Comparison of ENCODE assay signal across 22 mouse cellular contexts in the genomic region with DNA sequence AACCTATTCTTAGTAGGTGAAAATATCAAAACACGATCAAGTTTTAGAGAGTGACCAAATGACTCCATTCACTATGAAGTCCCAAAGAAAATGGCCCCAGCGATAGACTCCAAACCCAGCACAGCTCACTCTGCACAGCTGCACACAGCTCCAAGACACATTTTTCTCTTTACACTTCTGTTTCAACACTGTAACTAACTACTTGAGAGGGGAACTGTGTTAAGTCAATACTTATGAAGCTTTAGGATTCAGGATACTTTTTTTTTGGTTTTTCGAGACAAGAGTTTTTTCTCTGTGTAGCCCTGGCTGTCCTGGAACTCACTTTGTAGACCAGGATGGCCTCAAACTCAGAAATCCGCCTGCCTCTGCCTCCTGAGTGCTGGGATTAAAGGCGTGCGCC. TPM values are rescaled to one million over a fixed set of nuclear protein-coding genes. Genes with fewer than 3 reads are reported as not detected.
DNase-seq lines count a peak whose midpoint lies in the region; ATAC-seq and TF ChIP-seq lines count a peak whose summit lies in the region.
"Had no signal": no experiment of that assay in that cellular context is flagged by ENCODE, and none has a peak within 500 bp of the region (broad histone marks: within the 10 kb centered on the region; RNA-seq: fewer than 3 reads in every experiment).

No protein-coding gene starts in this region.

- peak overlapping the region; percentile 92 for H3K27ac ChIP-seq in gastrocnemius, adult 2 months
- peak overlapping the region; percentile 61; the same call in 1 of the 2 replicates for H3K27ac ChIP-seq in liver, adult 2 months (replicated peaks; ENCODE audit: insufficient read depth, low read depth, low read length)
- no peak overlapping the region for H3K27ac ChIP-seq in liver, embryonic 11.5 days (ENCODE audit: low read depth, low read length)
- peak overlapping the region; percentile 20 for H3K27ac ChIP-seq in lung, postnatal 0 days (ENCODE audit: low read length)

- peaks cover 5% of the 10 kb centered on the region; the same call in 1 of the 2 replicates for H3K79me2 ChIP-seq in liver, adult 2 months (ENCODE audit: control insufficient read depth, insufficient read depth, low read length)

- H3K4me1 ChIP-seq in liver, adult 2 months (ENCODE audit: control insufficient read depth, insufficient read depth, low read length): peaks cover 6% of the 10 kb centered on the region; the same call in 1 of the 2 replicates
- peaks cover 6% of the 10 kb centered on the region; the same call in 1 of the 2 replicates for H3K4me1 ChIP-seq in liver, embryonic 11.5 days (replicated peaks; ENCODE audit: control insufficient read depth, insufficient read depth, low read length)
- H3K4me1 ChIP-seq in lung, postnatal 0 days (ENCODE audit: insufficient read depth, low read depth, low read length): no peaks in the 10 kb centered on the region

- no peak for DNase-seq in gastrocnemius, adult 2 months
- DNase-seq in gastrocnemius, postnatal 36 days: no peak
- peak; percentile 24 for DNase-seq in heart, adult 11 months
- DNase-seq in heart, postnatal 25 days (ENCODE audit: low spot score): no peak
- no peak for DNase-seq in liver, adult 2 months (ENCODE audit: extremely low read depth, low read depth, low spot score)
- no peak for DNase-seq in liver, embryonic 11.5 days (ENCODE audit: low spot score)
- peak; percentile 51 for DNase-seq in lung, postnatal 0 days (ENCODE audit: low spot score)
- no peak for DNase-seq in lung, postnatal 4 days
- DNase-seq: adrenal gland, adult 2 months; adrenal gland, adult 8-10 months; adrenal gland, postnatal 10 days; adrenal gland, postnatal 14 days; adrenal gland, postnatal 25 days; adrenal gland, postnatal 36 days; B cell, adult 2 months; cerebellum, adult 11 months; cerebellum, adult 11-12 months had no signal

- WGBS in liver, adult 2 months: 97% methylated on average over 6 of the region's 6 CpGs
- 92% methylated on average over 6 of the region's 6 CpGs for WGBS in liver, embryonic 11.5 days
- 88% methylated on average over 6 of the region's 6 CpGs for WGBS in lung, postnatal 0 days

- no peak for TF ChIP-seq CTCF in gastrocnemius, adult 2 months (IDR thresholded peaks at IDR 0.05)
- TF ChIP-seq CTCF in liver, adult 2 months (IDR thresholded peaks at IDR 0.05; ENCODE audit: low read depth, low read length): no peak
- no peak for TF ChIP-seq CTCF in lung, postnatal 0 days (IDR thresholded peaks at IDR 0.05)

- intact Hi-C loops in gastrocnemius, adult 2 months (cut with DNase I): no loop called here
- intact Hi-C loops in gastrocnemius, postnatal 36 days (cut with DNase I): no loop called here
- intact Hi-C loops in heart, postnatal 25 days (cut with DNase I): no loop called here

- no peak overlapping the region for H3K4me2 ChIP-seq in liver, embryonic 11.5 days
- H3K4me2 ChIP-seq in lung, postnatal 0 days (replicated peaks; ENCODE audit: low read depth, low read length): no peak overlapping the region

- no peaks in the 10 kb centered on the region for H3K9me3 ChIP-seq in liver, embryonic 11.5 days (ENCODE audit: control insufficient read depth, low read length)
- H3K9me3 ChIP-seq in lung, postnatal 0 days (ENCODE audit: low read length): no peaks in the 10 kb centered on the region
- H3K9me3 ChIP-seq: G1E had no signal

- TF ChIP-seq POLR2A in liver, adult 2 months (IDR thresholded peaks at IDR 0.05; ENCODE audit: extremely low read depth, insufficient read depth, low read length): no peak

- no peak for TF ChIP-seq EP300 in lung, postnatal 0 days (IDR thresholded peaks at IDR 0.05)

- H3K9ac ChIP-seq in liver, adult 2 months (ENCODE audit: low read depth, low read length): no peak overlapping the region
- H3K9ac ChIP-seq in liver, embryonic 11.5 days (ENCODE audit: low read depth, low read length): no peak overlapping the region
- no peak overlapping the region for H3K9ac ChIP-seq in lung, postnatal 0 days (replicated peaks; ENCODE audit: low read depth)

- no peaks in the 10 kb centered on the region for H3K27me3 ChIP-seq in liver, adult 2 months (ENCODE audit: control insufficient read depth, insufficient read depth, low read length)
- no peaks in the 10 kb centered on the region for H3K27me3 ChIP-seq in liver, embryonic 11.5 days (replicated peaks; ENCODE audit: control insufficient read depth, insufficient read depth, low read length)
- H3K27me3 ChIP-seq in lung, postnatal 0 days (replicated peaks; ENCODE audit: insufficient read depth, low read length): no peaks in the 10 kb centered on the region
- H3K27me3 ChIP-seq: CH12.LX, Patski had no signal

- ATAC-seq in liver, embryonic 11.5 days (replicated peaks; ENCODE audit: low FRiP score): no peak
- ATAC-seq in lung, postnatal 0 days: peak; percentile 52
- ATAC-seq: activated CD4-positive, CD25-positive, alpha-beta regulatory T cell, adult 4 months; CD4-positive, CD25-positive, alpha-beta regulatory T cell, adult 4 months; Patski had no signal

- H3K36me3 ChIP-seq in liver, adult 2 months (ENCODE audit: control insufficient read depth, insufficient read depth, low read length): peaks cover 17% of the 10 kb centered on the region
- peaks cover 2% of the 10 kb centered on the region; the same call in 1 of the 2 replicates for H3K36me3 ChIP-seq in liver, embryonic 11.5 days (ENCODE audit: control insufficient read depth, insufficient read depth, low read length)
- H3K36me3 ChIP-seq in lung, postnatal 0 days (ENCODE audit: insufficient read depth, low read length): peaks cover 8% of the 10 kb centered on the region; the same call in 1 of the 2 replicates

- H3K4me3 ChIP-seq in gastrocnemius, adult 2 months: no peak overlapping the region
- H3K4me3 ChIP-seq in liver, adult 2 months (ENCODE audit: insufficient read depth, low read depth, low read length): no peak overlapping the region
- H3K4me3 ChIP-seq in liver, embryonic 11.5 days (ENCODE audit: low read depth, low read length): no peak overlapping the region
- no peak overlapping the region for H3K4me3 ChIP-seq in lung, postnatal 0 days (ENCODE audit: low read depth, low read length)

RNA-seq across cellular contexts. Expression of gene Itga2b, which starts 25.2 kb away (rescaled TPM):
- total RNA-seq in gastrocnemius, adult 2 months (2021): 1 to 10 TPM in 1 of 2 experiments, under 1 TPM in 1; 0.51 to 2.7 TPM
- total RNA-seq in gastrocnemius, postnatal 36 days (2021): 1 to 10 TPM in 1 of 2 experiments, under 1 TPM in 1; 0.56 to 1.1 TPM
- 1 to 10 TPM; 3.5 to 4.5 TPM for total RNA-seq in heart, postnatal 25 days (2021)
- 1.6 and 2.5 TPM in 2 replicates for total RNA-seq in liver, adult 2 months (2014; rRNA removed)
- 4.3 and 7.1 TPM in 2 replicates for polyA plus RNA-seq in liver, adult 2 months (2012; rRNA removed)
- 76.2 and 80.3 TPM in 2 replicates for polyA plus RNA-seq in liver, embryonic 11.5 days (2014; fragmentation: Nextera tagmentation; extraction: Ambion mirVana)
- 13.0 and 14.9 TPM in 2 replicates for polyA plus RNA-seq in lung, postnatal 0 days (2015; fragmentation: Nextera tagmentation; extraction: Ambion mirVana)

RNA-seq across cellular contexts. Expression of gene Fam171a2, which starts 47.6 kb away (rescaled TPM):
- total RNA-seq in gastrocnemius, adult 2 months (2021): 1 to 10 TPM in 1 of 2 experiments, under 1 TPM in 1; 0.66 to 1.1 TPM
- 1 to 10 TPM; 1.4 to 1.6 TPM for total RNA-seq in gastrocnemius, postnatal 36 days (2021)
- total RNA-seq in heart, postnatal 25 days (2021): 1 to 10 TPM; 5.8 to 6.5 TPM
- 0.81 and 1.0 TPM in 2 replicates for total RNA-seq in liver, adult 2 months (2014; rRNA removed)
- polyA plus RNA-seq in liver, adult 2 months (2012; rRNA removed): 1.4 and 1.8 TPM in 2 replicates
- 1.8 and 2.0 TPM in 2 replicates for polyA plus RNA-seq in liver, embryonic 11.5 days (2014; fragmentation: Nextera tagmentation; extraction: Ambion mirVana)
- 3.2 and 3.4 TPM in 2 replicates for polyA plus RNA-seq in lung, postnatal 0 days (2015; fragmentation: Nextera tagmentation; extraction: Ambion mirVana)
- total RNA-seq: CH12.LX had no signal
- polyA plus RNA-seq: activated CD4-positive, CD25-positive, alpha-beta regulatory T cell, adult 4 months; CD4-positive, CD25-positive, alpha-beta regulatory T cell, adult 4 months had no signal

Comparison
In these comparisons a context has a peak if more than half of its experiments do, and no peak if none do; other contexts are left out.
1. DNase-seq: peak in heart, adult 11 months (single experiment) and lung, postnatal 0 days (single experiment); none in gastrocnemius, adult 2 months (single experiment), gastrocnemius, postnatal 36 days (0 of 2), heart, postnatal 25 days (single experiment), liver, adult 2 months (single experiment), liver, embryonic 11.5 days (single experiment) and lung, postnatal 4 days (0 of 2).